Mouse (Mus musculus) neural tube, embryonic 11.5 days (tissue): ENCODE measurements around the gene Sesn3. TPM values are rescaled to one million over a fixed set of nuclear protein-coding genes. Genes with fewer than 3 reads are reported as not detected.
"Not testable (repeated sequence)": the region's sequence is repeated elsewhere in the genome, so short reads cannot be mapped to it uniquely, and the experiment has no call there.

Experiments used
- ATAC-seq: fragments of 200-750 bp; cut with Nextera tagmentation; 2 replicates; pipeline ENCODE4 v1.8.0; 2017; ENCODE audit warnings: moderate number of reproducible peaks, mild to moderate bottlenecking, moderate TSS enrichment, moderate library complexity; ENCODE audit not compliant: insufficient read depth, low FRiP score, low TSS enrichment
- DNase-seq: peaks from one replicate; pipeline ENCODE4 v3.0.0-alpha.2; 2015; ENCODE audit warnings: low spot score
- H3K27ac ChIP-seq: fragments of 300-500 bp; sonication (generic); 2 replicates; pipeline ENCODE4 v1.5.1; 2014; ENCODE audit warnings: low read depth, mild to moderate bottlenecking, low read length
- H3K27me3 ChIP-seq: fragments of 300-500 bp; sonication (generic); 2 replicates; pipeline ENCODE4 v1.6.1; 2014; ENCODE audit warnings: mild to moderate bottlenecking, low read length, mixed read lengths; ENCODE audit not compliant: control insufficient read depth, insufficient read depth
- H3K36me3 ChIP-seq: fragments of 300-500 bp; sonication (generic); 2 replicates; pipeline ENCODE4 v1.6.1; 2014; ENCODE audit warnings: mild to moderate bottlenecking, low read length, moderate library complexity, mixed read lengths; ENCODE audit not compliant: control insufficient read depth, insufficient read depth
- H3K4me1 ChIP-seq: fragments of 300-500 bp; sonication (generic); 2 replicates; pipeline ENCODE4 v1.6.1; 2014; ENCODE audit warnings: low read length, mixed read lengths; ENCODE audit not compliant: control insufficient read depth, insufficient read depth
- H3K4me2 ChIP-seq: fragments of 300-500 bp; sonication (generic); 2 replicates; pipeline ENCODE4 v1.6.1; 2014; ENCODE audit warnings: low read depth, mild to moderate bottlenecking, moderate library complexity
- H3K4me3 ChIP-seq: fragments of 300-500 bp; sonication (generic); 2 replicates; pipeline ENCODE4 v1.5.1; 2014; ENCODE audit warnings: low read depth, low read length
- H3K9ac ChIP-seq: fragments of 300-500 bp; sonication (generic); 2 replicates; pipeline ENCODE4 v1.6.1; 2014; ENCODE audit warnings: mild to moderate bottlenecking, low read length
- H3K9me3 ChIP-seq: fragments of 300-500 bp; sonication (generic); 2 replicates; pipeline ENCODE4 v1.6.1; 2016; ENCODE audit warnings: low read length; ENCODE audit not compliant: control insufficient read depth
- WGBS: fragments of 180-500 bp; shearing (Covaris S2); extraction: QIAGEN DNeasy Blood & Tissue Kit; methylation state at CpG from one replicate; pipeline ENCODE4 v1.1.7; 2014; 5-methylcytosine and 5-hydroxymethylcytosine counted together
- polyA plus RNA-seq: library from polyadenylated mRNA; unstranded; fragments of >200 nt; fragmentation: Nextera tagmentation; extraction: Ambion mirVana; gene quantifications from 2 replicates; pipeline ENCODE4 v1.2.1, GENCODE M21; 2014

Gene Sesn3
- polyA plus RNA-seq, 1 experiment from 2014 or later: 17.2 TPM

- H3K9ac ChIP-seq: no peak overlapping the region
- no peaks in the 10 kb centered on the region for H3K27me3 ChIP-seq
- WGBS: 96% methylated on average over 1 of the region's 1 CpGs
- no peaks in the 10 kb centered on the region for H3K9me3 ChIP-seq
- H3K4me2 ChIP-seq: no peak overlapping the region
- no peaks in the 10 kb centered on the region for H3K4me1 ChIP-seq
- H3K36me3 ChIP-seq: no peaks in the 10 kb centered on the region; the same call in 1 of the 2 replicates
- ATAC-seq (no peak), DNase-seq (no peak)
- H3K4me3 ChIP-seq: no peak overlapping the region
- no peak overlapping the region for H3K27ac ChIP-seq
Measured at GRCm38 (mm10) chr9:14316618-14317017, 41.8 kb downstream of the Sesn3 start.

- DNase-seq: no peak
- ATAC-seq: no peak
- Histone ChIP-seq H3K36me3 (no peaks in the 10 kb centered on the region), H3K4me2 (no peak overlapping the region), H3K27me3 (no peaks in the 10 kb centered on the region), H3K9me3 (no peaks in the 10 kb centered on the region), H3K4me1 (no peaks in the 10 kb centered on the region), H3K4me3 (no peak overlapping the region), H3K27ac (no peak overlapping the region), H3K9ac (no peak overlapping the region)
- 86% methylated on average over 4 of the region's 4 CpGs for WGBS
Measured at GRCm38 (mm10) chr9:14335829-14336228, 61.0 kb downstream of the Sesn3 start.

- Histone ChIP-seq H3K4me2 (no peak overlapping the region), H3K36me3 (no peaks in the 10 kb centered on the region), H3K4me3 (no peak overlapping the region), H3K27me3 (no peaks in the 10 kb centered on the region), H3K9ac (no peak overlapping the region), H3K27ac (no peak overlapping the region), H3K4me1 (no peaks in the 10 kb centered on the region), H3K9me3 (no peaks in the 10 kb centered on the region)
- ATAC-seq: no peak
- no peak for DNase-seq
- 90% methylated on average over 3 of the region's 3 CpGs for WGBS
Measured at GRCm38 (mm10) chr9:14336901-14337300, 62.0 kb downstream of the Sesn3 start.

GRCm38 (mm10) chr9:14338701-14339100 is 63.8 kb downstream of the Sesn3 start:
- Histone ChIP-seq H3K36me3 (no peaks in the 10 kb centered on the region), H3K9ac (no peak overlapping the region), H3K27me3 (no peaks in the 10 kb centered on the region), H3K4me3 (no peak overlapping the region), H3K4me1 (no peaks in the 10 kb centered on the region), H3K9me3 (no peaks in the 10 kb centered on the region), H3K4me2 (no peak overlapping the region), H3K27ac (no peak overlapping the region)
- DNase-seq (no peak), ATAC-seq (no peak)
- WGBS: 78% methylated on average over 3 of the region's 3 CpGs

GRCm38 (mm10) chr9:14342041-14342668 is 67.3 kb downstream of the Sesn3 start:
- Histone ChIP-seq H3K4me2 (no peak overlapping the region), H3K9ac (no peak overlapping the region), H3K36me3 (no peaks in the 10 kb centered on the region), H3K27ac (no peak overlapping the region), H3K27me3 (no peaks in the 10 kb centered on the region), H3K4me3 (no peak overlapping the region), H3K9me3 (no peaks in the 10 kb centered on the region), H3K4me1 (no peaks in the 10 kb centered on the region)
- peak; percentile 79 for DNase-seq
- WGBS: 49% methylated on average over 4 of the region's 4 CpGs
- ATAC-seq: peak; percentile 80

- H3K27me3 ChIP-seq, ATAC-seq, H3K27ac ChIP-seq, H3K9ac ChIP-seq, H3K4me3 ChIP-seq, H3K36me3 ChIP-seq, H3K9me3 ChIP-seq, H3K4me2 ChIP-seq, H3K4me1 ChIP-seq, DNase-seq: not testable (repeated sequence)
- WGBS: 92% methylated on average over 4 of the region's 4 CpGs
Measured at GRCm38 (mm10) chr9:14345866-14346265, 71.0 kb downstream of the Sesn3 start.

GRCm38 (mm10) chr9:14348416-14348815 is 73.5 kb downstream of the Sesn3 start:
- H3K4me3 ChIP-seq: no peak overlapping the region
- H3K27ac ChIP-seq: no peak overlapping the region
- no peaks in the 10 kb centered on the region for H3K27me3 ChIP-seq
- WGBS: 58% methylated on average over 4 of the region's 4 CpGs
- DNase-seq (no peak), ATAC-seq (no peak)
- no peak overlapping the region for H3K9ac ChIP-seq
- H3K36me3 ChIP-seq: no peaks in the 10 kb centered on the region
- no peaks in the 10 kb centered on the region for H3K4me1 ChIP-seq
- H3K9me3 ChIP-seq: no peaks in the 10 kb centered on the region
- no peak overlapping the region for H3K4me2 ChIP-seq

GRCm38 (mm10) chr9:14349380-14349779 is 74.5 kb downstream of the Sesn3 start:
- no peak overlapping the region for H3K9ac ChIP-seq
- no peaks in the 10 kb centered on the region for H3K36me3 ChIP-seq
- DNase-seq (no peak), ATAC-seq (no peak)
- no peak overlapping the region for H3K27ac ChIP-seq
- no peaks in the 10 kb centered on the region for H3K9me3 ChIP-seq
- H3K27me3 ChIP-seq: no peaks in the 10 kb centered on the region
- 84% methylated on average over 5 of the region's 5 CpGs for WGBS
- no peak overlapping the region for H3K4me2 ChIP-seq
- no peaks in the 10 kb centered on the region for H3K4me1 ChIP-seq
- H3K4me3 ChIP-seq: no peak overlapping the region

GRCm38 (mm10) chr9:14350787-14351186 is 75.9 kb downstream of the Sesn3 start:
- ATAC-seq: no peak
- no peak overlapping the region for H3K27ac ChIP-seq
- H3K27me3 ChIP-seq: no peaks in the 10 kb centered on the region
- no peak overlapping the region for H3K4me3 ChIP-seq
- H3K36me3 ChIP-seq: no peaks in the 10 kb centered on the region
- no peaks in the 10 kb centered on the region for H3K9me3 ChIP-seq
- DNase-seq: no peak
- peaks cover 3% of the 10 kb centered on the region; the same call in 1 of the 2 replicates for H3K4me1 ChIP-seq
- no peak overlapping the region for H3K9ac ChIP-seq
- WGBS: 75% methylated on average over 2 of the region's 2 CpGs
- no peak overlapping the region for H3K4me2 ChIP-seq
